In genomic region chr16:34745065-34745585, GRCm38 (mm10) we compare ENCODE assay signal across 8 mouse cellular contexts. TPM values are rescaled to one million over a fixed set of nuclear protein-coding genes. Genes with fewer than 3 reads are reported as not detected.
DNase-seq lines count a peak whose midpoint lies in the region; ATAC-seq and TF ChIP-seq lines count a peak whose summit lies in the region.

Gene Mylk (plus strand): TSS chr16:34745210.

- H3K27ac ChIP-seq in forebrain, embryonic 15.5 days (replicated peaks): 0 out of 2 replicates have a peak within 1 kb of the TSS, but pooled peaks have one; percentile 15
- H3K27ac ChIP-seq in heart, postnatal 0 days (ENCODE audit: low read depth): no peak within 1 kb of the TSS
- H3K27ac ChIP-seq in liver, embryonic 14.5 days: no peak within 1 kb of the TSS
- H3K27ac ChIP-seq in neural tube, embryonic 13.5 days (replicated peaks): no peak within 1 kb of the TSS
- peak within 1 kb of the TSS; percentile 87 for H3K27ac ChIP-seq in testis, adult 2 months (ENCODE audit: control insufficient read depth, insufficient read depth, low read depth, low read length)

- H3K4me1 ChIP-seq in forebrain, embryonic 15.5 days: peaks cover 17% of the 10 kb centered on the region
- H3K4me1 ChIP-seq in heart, postnatal 0 days (ENCODE audit: control insufficient read depth, insufficient read depth): no peaks in the 10 kb centered on the region
- H3K4me1 ChIP-seq in liver, embryonic 14.5 days (replicated peaks; ENCODE audit: control insufficient read depth in 2 of 2, insufficient read depth in 2 of 2, low read length in 1 of 2): peaks cover 0 to 6% of the 10 kb centered on the region in 2 experiments; a peak in 1 of 4 replicates
- peaks cover 31% of the 10 kb centered on the region for H3K4me1 ChIP-seq in neural tube, embryonic 13.5 days (replicated peaks)
- H3K4me1 ChIP-seq in testis, adult 2 months (ENCODE audit: control insufficient read depth, insufficient read depth, low read length): peaks cover 10% of the 10 kb centered on the region

- H3K9me3 ChIP-seq in forebrain, embryonic 15.5 days: no peaks in the 10 kb centered on the region
- H3K9me3 ChIP-seq in heart, postnatal 0 days (replicated peaks; ENCODE audit: control insufficient read depth, low read length): no peaks in the 10 kb centered on the region
- H3K9me3 ChIP-seq in liver, embryonic 14.5 days (ENCODE audit: control insufficient read depth, low read length): no peaks in the 10 kb centered on the region
- H3K9me3 ChIP-seq in neural tube, embryonic 13.5 days: no peaks in the 10 kb centered on the region

- no peaks in the 10 kb centered on the region for H3K36me3 ChIP-seq in forebrain, embryonic 15.5 days
- no peaks in the 10 kb centered on the region for H3K36me3 ChIP-seq in heart, postnatal 0 days (replicated peaks; ENCODE audit: control insufficient read depth, insufficient read depth, low read length)
- no peaks in the 10 kb centered on the region for H3K36me3 ChIP-seq in liver, embryonic 14.5 days (replicated peaks; ENCODE audit: control insufficient read depth, insufficient read depth, low read depth)
- H3K36me3 ChIP-seq in neural tube, embryonic 13.5 days: no peaks in the 10 kb centered on the region
- no peaks in the 10 kb centered on the region for H3K36me3 ChIP-seq in testis, adult 2 months (ENCODE audit: control insufficient read depth, insufficient read depth, low read length)

- peak within 1 kb of the TSS; percentile 96 for H3K4me2 ChIP-seq in forebrain, embryonic 15.5 days (replicated peaks)
- peak within 1 kb of the TSS; percentile 65 for H3K4me2 ChIP-seq in heart, postnatal 0 days (ENCODE audit: low read depth, low read length)
- peak within 1 kb of the TSS; percentile 60 for H3K4me2 ChIP-seq in liver, embryonic 14.5 days (ENCODE audit: low read depth)
- H3K4me2 ChIP-seq in neural tube, embryonic 13.5 days: peak within 1 kb of the TSS; percentile 84

- TF ChIP-seq CTCF in heart, postnatal 0 days (IDR thresholded peaks at IDR 0.05; ENCODE audit: low read depth): no peak
- no peak for TF ChIP-seq CTCF in liver, embryonic 14.5 days (IDR thresholded peaks at IDR 0.05; ENCODE audit: low read depth)
- TF ChIP-seq CTCF in testis, adult 2 months (IDR thresholded peaks at IDR 0.05; ENCODE audit: control insufficient read depth, insufficient read depth, insufficient replicate concordance, low read depth, low read length): no peak

- peaks cover 11% of the 10 kb centered on the region; the same call in 1 of the 2 replicates for H3K27me3 ChIP-seq in forebrain, embryonic 15.5 days
- peaks cover 28% of the 10 kb centered on the region for H3K27me3 ChIP-seq in heart, postnatal 0 days (ENCODE audit: control insufficient read depth, insufficient read depth, low read length)
- peaks cover 21% of the 10 kb centered on the region for H3K27me3 ChIP-seq in liver, embryonic 14.5 days (ENCODE audit: control insufficient read depth, insufficient read depth, low read length)
- peaks cover 35% of the 10 kb centered on the region for H3K27me3 ChIP-seq in neural tube, embryonic 13.5 days
- no peaks in the 10 kb centered on the region for H3K27me3 ChIP-seq in testis, adult 2 months (ENCODE audit: control insufficient read depth, insufficient read depth, low read length)

- peak; percentile 93 for ATAC-seq in forebrain, embryonic 15.5 days (replicated peaks)
- ATAC-seq in heart, postnatal 0 days (ENCODE audit: insufficient read depth, low read depth): peak; percentile 87
- peak; percentile 74 for ATAC-seq in liver, embryonic 14.5 days (ENCODE audit: insufficient read depth)
- ATAC-seq in neural tube, embryonic 13.5 days (ENCODE audit: low read depth): peak; percentile 89

- no peak for TF ChIP-seq EP300 in heart, postnatal 0 days (IDR thresholded peaks at IDR 0.05; ENCODE audit: low read depth)
- TF ChIP-seq EP300 in liver, embryonic 14.5 days (IDR thresholded peaks at IDR 0.05; ENCODE audit: low read depth): no peak

- H3K9ac ChIP-seq in forebrain, embryonic 15.5 days (replicated peaks): peak within 1 kb of the TSS; percentile 49
- H3K9ac ChIP-seq in heart, postnatal 0 days (replicated peaks; ENCODE audit: low read depth, low read length): no peak within 1 kb of the TSS
- no peak within 1 kb of the TSS for H3K9ac ChIP-seq in liver, embryonic 14.5 days (replicated peaks)
- H3K9ac ChIP-seq in neural tube, embryonic 13.5 days: peak within 1 kb of the TSS; percentile 67

- under 1% methylated on average over 48 of the region's 48 CpGs for WGBS in forebrain, embryonic 15.5 days
- under 1% methylated on average over 44 of the region's 48 CpGs for WGBS in heart, postnatal 0 days
- 1% methylated on average over 48 of the region's 48 CpGs for WGBS in liver, embryonic 14.5 days (ENCODE audit: insufficient replicate concordance)
- under 1% methylated on average over 48 of the region's 48 CpGs for WGBS in neural tube, embryonic 13.5 days

- H3K4me3 ChIP-seq in forebrain, embryonic 15.5 days: peak within 1 kb of the TSS; percentile 53
- H3K4me3 ChIP-seq in heart, postnatal 0 days (ENCODE audit: low read depth, low read length): peak within 1 kb of the TSS; percentile 43
- peak within 1 kb of the TSS; percentile 31 to 38 for H3K4me3 ChIP-seq in liver, embryonic 14.5 days (ENCODE audit: insufficient read depth in 1 of 2, low read depth in 2 of 2, low read length in 2 of 2)
- peak within 1 kb of the TSS; percentile 45 for H3K4me3 ChIP-seq in neural tube, embryonic 13.5 days
- H3K4me3 ChIP-seq in testis, adult 2 months (ENCODE audit: control insufficient read depth, low read depth, low read length): peak within 1 kb of the TSS; percentile 93

- peak; percentile 73 for DNase-seq in ES-CJ7 (ENCODE audit: low read depth, low spot score)
- peak; percentile 34 for DNase-seq in cerebellum, adult 11-12 months
- DNase-seq in heart, postnatal 0 days (ENCODE audit: low spot score): peak; percentile 87
- DNase-seq in kidney, postnatal 36 days: peak; percentile 97 to 98
- DNase-seq in liver, embryonic 14.5 days (ENCODE audit: low read depth in 3 of 3, low spot score in 3 of 3): peak; percentile 35 to 36 (median 35)

- TF ChIP-seq POLR2A in testis, adult 2 months (IDR thresholded peaks at IDR 0.05; ENCODE audit: control insufficient read depth, low read depth, low read length): peak; percentile 84

RNA-seq across cellular contexts. Expression of gene Mylk, which starts in this region (rescaled TPM):
- 4.3 and 4.6 TPM in 2 replicates for polyA plus RNA-seq in forebrain, embryonic 15.5 days (2015; fragmentation: Nextera tagmentation; extraction: Ambion mirVana)
- 7.7 and 148 TPM in 2 replicates for total RNA-seq in heart, postnatal 0 days (2014; rRNA removed; ENCODE audit: low replicate concordance)
- 5.9 and 6.2 TPM in 2 replicates for polyA plus RNA-seq in heart, postnatal 0 days (2015; fragmentation: Nextera tagmentation; extraction: Ambion mirVana)
- 3.8 and 5.4 TPM in 2 replicates for polyA plus RNA-seq in liver, embryonic 14.5 days (2012; rRNA removed)
- 4.4 and 5.6 TPM in 2 replicates for polyA plus RNA-seq in liver, embryonic 14.5 days (2014; fragmentation: Nextera tagmentation; extraction: Ambion mirVana)
- 3.6 and 6.9 TPM in 2 replicates for polyA plus RNA-seq in neural tube, embryonic 13.5 days (2015; fragmentation: Nextera tagmentation; extraction: Ambion mirVana)
- 25.3 and 44.4 TPM in 2 replicates for polyA plus RNA-seq in testis, adult 2 months (2012; rRNA removed)

Comparison
In these comparisons a context has a peak if more than half of its experiments do, and no peak if none do; other contexts are left out.
1. DNase-seq: peak in every context shown above with its lines; median percentile 98 in kidney, postnatal 36 days; 87 in heart, postnatal 0 days; 73 in ES-CJ7; 35 in liver, embryonic 14.5 days; 34 in cerebellum, adult 11-12 months.
2. H3K27ac ChIP-seq: peak in forebrain, embryonic 15.5 days (single experiment) and testis, adult 2 months (single experiment); none in heart, postnatal 0 days (single experiment), liver, embryonic 14.5 days (single experiment) and neural tube, embryonic 13.5 days (single experiment).
3. H3K4me3 ChIP-seq: peak in every context shown above with its lines; median percentile 93 in testis, adult 2 months; 53 in forebrain, embryonic 15.5 days; 45 in neural tube, embryonic 13.5 days; 43 in heart, postnatal 0 days; 34 in liver, embryonic 14.5 days.
4. H3K9ac ChIP-seq: peak in forebrain, embryonic 15.5 days (single experiment) and neural tube, embryonic 13.5 days (single experiment); none in heart, postnatal 0 days (single experiment) and liver, embryonic 14.5 days (single experiment).
5. Peak in every context shown above with its lines, with median percentiles within 50 percentile points of each other: ATAC-seq and H3K4me2 ChIP-seq.